ENCODE assay signal across 28 mouse cellular contexts in the genomic region with DNA sequence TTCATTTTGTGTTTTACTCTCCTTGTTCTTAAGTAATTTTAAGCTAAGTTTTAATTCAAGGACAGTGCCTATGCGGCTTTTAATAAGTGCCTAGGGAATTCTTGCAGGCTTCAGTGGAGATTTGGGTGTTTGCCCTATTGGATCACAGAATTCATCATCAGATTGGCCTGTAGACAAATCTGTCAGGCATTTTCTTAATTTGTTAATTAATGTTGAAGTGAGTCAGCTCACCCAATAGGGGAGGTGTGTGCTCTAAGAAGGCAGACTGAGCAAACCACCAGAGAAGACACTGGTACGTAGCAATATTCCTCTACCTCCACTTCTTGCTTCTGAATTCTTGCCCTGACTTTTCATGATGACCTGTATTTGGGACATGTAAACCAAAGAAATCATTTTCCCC.
DNase-seq lines count a peak whose midpoint lies in the region; ATAC-seq and TF ChIP-seq lines count a peak whose summit lies in the region.
"Had no signal": no experiment of that assay in that cellular context is flagged by ENCODE, and none has a peak within 500 bp of the region (broad histone marks: within the 10 kb centered on the region; RNA-seq: fewer than 3 reads in every experiment).

No protein-coding gene starts in this region.

- no peak for TF ChIP-seq CTCF in forebrain, postnatal 0 days (IDR thresholded peaks at IDR 0.05; ENCODE audit: low read depth)
- no peak for TF ChIP-seq CTCF in midbrain, postnatal 0 days (IDR thresholded peaks at IDR 0.05)

- H3K4me1 ChIP-seq in forebrain, embryonic 13.5 days: peaks cover 6% of the 10 kb centered on the region; the same call in 1 of the 2 replicates
- H3K4me1 ChIP-seq in forebrain, embryonic 10.5 days: no peaks in the 10 kb centered on the region
- H3K4me1 ChIP-seq in forebrain, postnatal 0 days (ENCODE audit: insufficient read depth): no peaks in the 10 kb centered on the region
- no peaks in the 10 kb centered on the region for H3K4me1 ChIP-seq in forebrain, embryonic 12.5 days
- H3K4me1 ChIP-seq in midbrain, postnatal 0 days (ENCODE audit: insufficient read depth, low read length): no peaks in the 10 kb centered on the region
- H3K4me1 ChIP-seq in midbrain, embryonic 16.5 days (ENCODE audit: control insufficient read depth, insufficient read depth, low read length): no peaks in the 10 kb centered on the region
- H3K4me1 ChIP-seq: embryonic facial prominence, embryonic 10.5 days; embryonic facial prominence, embryonic 13.5 days; heart, embryonic 12.5 days; heart, embryonic 15.5 days; hindbrain, embryonic 10.5 days had no signal

- H3K4me3 ChIP-seq in forebrain, embryonic 13.5 days: no peak overlapping the region
- no peak overlapping the region for H3K4me3 ChIP-seq in forebrain, embryonic 10.5 days
- no peak overlapping the region for H3K4me3 ChIP-seq in forebrain, postnatal 0 days (ENCODE audit: low read depth, low read length)
- H3K4me3 ChIP-seq in forebrain, embryonic 12.5 days (replicated peaks): no peak overlapping the region
- H3K4me3 ChIP-seq in midbrain, postnatal 0 days (ENCODE audit: low read depth, low read length): no peak overlapping the region
- H3K4me3 ChIP-seq in midbrain, embryonic 16.5 days (ENCODE audit: low read depth, low read length): no peak overlapping the region
- H3K4me3 ChIP-seq: embryonic facial prominence, embryonic 10.5 days; embryonic facial prominence, embryonic 13.5 days; erythroblast, embryonic 14.5 days; gastrocnemius, adult 2 months; heart, embryonic 12.5 days; heart, embryonic 15.5 days; hindbrain, embryonic 10.5 days had no signal

- H3K36me3 ChIP-seq in forebrain, embryonic 13.5 days (ENCODE audit: poor library complexity, severe bottlenecking): no peaks in the 10 kb centered on the region
- no peaks in the 10 kb centered on the region for H3K36me3 ChIP-seq in forebrain, embryonic 10.5 days (replicated peaks)
- no peaks in the 10 kb centered on the region for H3K36me3 ChIP-seq in forebrain, postnatal 0 days (ENCODE audit: insufficient read depth)
- no peaks in the 10 kb centered on the region for H3K36me3 ChIP-seq in forebrain, embryonic 12.5 days (replicated peaks)
- no peaks in the 10 kb centered on the region for H3K36me3 ChIP-seq in midbrain, postnatal 0 days (ENCODE audit: insufficient read depth, low read length)
- H3K36me3 ChIP-seq in midbrain, embryonic 16.5 days (ENCODE audit: control insufficient read depth, insufficient read depth, low read length): no peaks in the 10 kb centered on the region
- H3K36me3 ChIP-seq: embryonic facial prominence, embryonic 10.5 days; embryonic facial prominence, embryonic 13.5 days; heart, embryonic 12.5 days; heart, embryonic 15.5 days; hindbrain, embryonic 10.5 days had no signal

- no peaks in the 10 kb centered on the region for H3K9me3 ChIP-seq in forebrain, embryonic 13.5 days (replicated peaks)
- no peaks in the 10 kb centered on the region for H3K9me3 ChIP-seq in forebrain, embryonic 10.5 days
- H3K9me3 ChIP-seq in forebrain, postnatal 0 days (ENCODE audit: low read length): no peaks in the 10 kb centered on the region
- no peaks in the 10 kb centered on the region for H3K9me3 ChIP-seq in forebrain, embryonic 12.5 days
- no peaks in the 10 kb centered on the region for H3K9me3 ChIP-seq in midbrain, postnatal 0 days (ENCODE audit: low read length)
- no peaks in the 10 kb centered on the region for H3K9me3 ChIP-seq in midbrain, embryonic 16.5 days (replicated peaks; ENCODE audit: control insufficient read depth, low read length, poor library complexity, severe bottlenecking)
- H3K9me3 ChIP-seq: embryonic facial prominence, embryonic 10.5 days; embryonic facial prominence, embryonic 13.5 days; heart, embryonic 12.5 days; heart, embryonic 15.5 days; hindbrain, embryonic 10.5 days had no signal

- peak; percentile 61; the same call in 1 of the 2 replicates for ATAC-seq in forebrain, embryonic 13.5 days
- ATAC-seq in forebrain, postnatal 0 days: no peak
- no peak for ATAC-seq in forebrain, embryonic 12.5 days (ENCODE audit: low FRiP score)
- ATAC-seq in midbrain, postnatal 0 days (ENCODE audit: low FRiP score): no peak
- ATAC-seq in midbrain, embryonic 16.5 days: no peak
- ATAC-seq: intestine, postnatal 0 days; Patski had no signal

- no peaks in the 10 kb centered on the region for H3K27me3 ChIP-seq in forebrain, embryonic 13.5 days
- H3K27me3 ChIP-seq in forebrain, embryonic 10.5 days (ENCODE audit: poor library complexity, severe bottlenecking): no peaks in the 10 kb centered on the region
- H3K27me3 ChIP-seq in forebrain, postnatal 0 days (ENCODE audit: insufficient read depth, low read length): no peaks in the 10 kb centered on the region
- H3K27me3 ChIP-seq in forebrain, embryonic 12.5 days: no peaks in the 10 kb centered on the region
- H3K27me3 ChIP-seq in midbrain, postnatal 0 days (ENCODE audit: insufficient read depth, low read length): no peaks in the 10 kb centered on the region
- no peaks in the 10 kb centered on the region for H3K27me3 ChIP-seq in midbrain, embryonic 16.5 days (ENCODE audit: control insufficient read depth, insufficient read depth, low read depth, low read length)
- H3K27me3 ChIP-seq: embryonic facial prominence, embryonic 13.5 days; heart, embryonic 12.5 days; heart, embryonic 15.5 days had no signal

- H3K9ac ChIP-seq in forebrain, embryonic 13.5 days: no peak overlapping the region
- no peak overlapping the region for H3K9ac ChIP-seq in forebrain, postnatal 0 days
- H3K9ac ChIP-seq in forebrain, embryonic 12.5 days: no peak overlapping the region
- no peak overlapping the region for H3K9ac ChIP-seq in midbrain, postnatal 0 days (replicated peaks; ENCODE audit: low read length, poor library complexity, severe bottlenecking)
- no peak overlapping the region for H3K9ac ChIP-seq in midbrain, embryonic 16.5 days (ENCODE audit: low read depth, low read length)
- H3K9ac ChIP-seq: embryonic facial prominence, embryonic 13.5 days; heart, embryonic 12.5 days; heart, embryonic 15.5 days; hindbrain, embryonic 14.5 days had no signal

- intact Hi-C loops in left cerebral cortex, postnatal 36 days (cut with DNase I): no loop called here

- 61% methylated on average over 2 of the region's 2 CpGs for WGBS in forebrain, embryonic 13.5 days
- WGBS in forebrain, embryonic 10.5 days: 87% methylated on average over 2 of the region's 2 CpGs
- 62% methylated on average over 2 of the region's 2 CpGs for WGBS in forebrain, postnatal 0 days
- WGBS in forebrain, embryonic 12.5 days: 80% methylated on average over 2 of the region's 2 CpGs
- 84% methylated on average over 2 of the region's 2 CpGs for whole genome bisulfite sequencing in midbrain, postnatal 0 days
- WGBS in midbrain, embryonic 16.5 days: 91% methylated on average over 2 of the region's 2 CpGs

- H3K27ac ChIP-seq in forebrain, embryonic 13.5 days: no peak overlapping the region
- no peak overlapping the region for H3K27ac ChIP-seq in forebrain, embryonic 10.5 days
- no peak overlapping the region for H3K27ac ChIP-seq in forebrain, postnatal 0 days (ENCODE audit: low read depth, low read length)
- no peak overlapping the region for H3K27ac ChIP-seq in forebrain, embryonic 12.5 days
- H3K27ac ChIP-seq in midbrain, postnatal 0 days (ENCODE audit: low read depth, low read length): no peak overlapping the region
- H3K27ac ChIP-seq in midbrain, embryonic 16.5 days (ENCODE audit: low read length): no peak overlapping the region
- H3K27ac ChIP-seq: embryonic facial prominence, embryonic 10.5 days; embryonic facial prominence, embryonic 13.5 days; gastrocnemius, adult 2 months; heart, embryonic 15.5 days; hindbrain, embryonic 10.5 days; hindbrain, embryonic 14.5 days had no signal

- no peak overlapping the region for H3K4me2 ChIP-seq in forebrain, embryonic 13.5 days
- H3K4me2 ChIP-seq in forebrain, postnatal 0 days (ENCODE audit: low read depth): no peak overlapping the region
- no peak overlapping the region for H3K4me2 ChIP-seq in forebrain, embryonic 12.5 days
- no peak overlapping the region for H3K4me2 ChIP-seq in midbrain, postnatal 0 days (ENCODE audit: low read depth, low read length, poor library complexity, severe bottlenecking)
- no peak overlapping the region for H3K4me2 ChIP-seq in midbrain, embryonic 16.5 days (ENCODE audit: low read length)
- H3K4me2 ChIP-seq: embryonic facial prominence, embryonic 13.5 days; heart, embryonic 12.5 days; heart, embryonic 15.5 days; hindbrain, embryonic 14.5 days had no signal

- no peak for DNase-seq in forebrain, embryonic 10.5 days (ENCODE audit: extremely low spot score, low spot score)
- DNase-seq in forebrain, postnatal 0 days: peak; percentile 14
- peak; percentile 24 for DNase-seq in midbrain, postnatal 0 days (ENCODE audit: low spot score)
- peak; percentile 14 for DNase-seq in retina, postnatal 1 day
- DNase-seq in left cerebral cortex, postnatal 36 days (ENCODE audit: low spot score in 2 of 2): no peak
- DNase-seq: adrenal gland, postnatal 10 days; adrenal gland, postnatal 36 days; cerebellum, adult 11 months; cerebellum, adult 8-10 months; cerebellum, postnatal 36 days; embryo, embryonic 11 days; gastrocnemius, adult 2 months; gastrocnemius, postnatal 14 days; heart, adult 18-20 months; heart, postnatal 10 days; heart, postnatal 36 days had no signal

Comparison
In these comparisons a context has a peak if more than half of its experiments do, and no peak if none do; other contexts are left out.
1. DNase-seq: peak in forebrain, postnatal 0 days (single experiment), midbrain, postnatal 0 days (single experiment) and retina, postnatal 1 day (single experiment); none in forebrain, embryonic 10.5 days (single experiment) and left cerebral cortex, postnatal 36 days (0 of 2).